Mouse (Mus musculus) kidney, adult 2 months (tissue): ENCODE data around the gene Mum1l1.

ENCODE experiments used
- CTCF ChIP-seq: fragments of 200-500 bp; conservative IDR thresholded peaks from 2 replicates; pipeline ENCODE4 v1.5.1; 2011; ENCODE audit warnings: low read depth, mild to moderate bottlenecking, control low read depth, low read length, moderate library complexity, mixed read lengths; ENCODE audit not compliant: insufficient read depth, insufficient read length
- POLR2A ChIP-seq: fragments of 200-500 bp; IDR thresholded peaks from one replicate; pipeline ENCODE4 v1.6.1; 2011; ENCODE audit warnings: low read depth, low read length, control low read depth

- TF ChIP-seq CTCF (no peak), POLR2A (no peak)
Observed at GRCm38 (mm10) chrX:139217776-139218175, 7.9 kb downstream of the Mum1l1 start.
